Mouse (Mus musculus): Measurements from ENCODE around the gene Fto. TPM values are rescaled to one million over a fixed set of nuclear protein-coding genes. Genes with fewer than 3 reads are reported as not detected.
A peak's percentile ranks its signal among the peaks of the same experiment; 100 is the strongest.

The Fto gene
- total and polyA plus RNA-seq, 3 experiments = 8.4 to 43.2 (median 15.7) TPM

GRCm38 (mm10) chr8:91510716-91511115, 197.4 kb downstream of the Fto start:
- in situ Hi-C loops (cut with MboI; ENCODE audit: low pct_ligation_motif_present, low pct_unique_long_range_greater_than_20kb, low sequenced_read_pairs) (loop anchor here (25.0 kb wide), 1 partner anchor 1502 kb away; no protein-coding TSS in a partner anchor), dilution Hi-C loops (cut with MboI; ENCODE audit: extremely low pct_ligation_motif_present, extremely low pct_unique_long_range_greater_than_20kb, low sequenced_read_pairs) (no loop called here)
- H3K4me2 ChIP-seq (ENCODE audit: insufficient read depth, low read depth, poor library complexity, severe bottlenecking) = no peak overlapping the region
- no peaks in the 10 kb centered on the region for H3K27me3 ChIP-seq (replicated peaks)
- H3K9ac ChIP-seq (ENCODE audit: insufficient read depth, low read depth) = no peak overlapping the region
- peak; percentile 43 for DNase-seq (ENCODE audit: extremely low read depth)
- peaks cover 0 to 24% of the 10 kb centered on the region in 2 experiments for H3K36me3 ChIP-seq (replicated peaks in 1 of 2; ENCODE audit: control insufficient read depth in 1 of 2, insufficient read depth in 1 of 2, low read length in 1 of 2)
- H3K9me3 ChIP-seq (replicated peaks; ENCODE audit: low read length) = no peaks in the 10 kb centered on the region
- no peak overlapping the region for H3K4me3 ChIP-seq (replicated peaks in 1 of 3; ENCODE audit: low read depth in 2 of 3, low read length in 2 of 3, poor library complexity in 1 of 3)
- no peak overlapping the region for H3K27ac ChIP-seq (ENCODE audit: insufficient read depth, low read depth)
- peaks cover 2 to 36% of the 10 kb centered on the region in 2 experiments; a peak in 2 of 4 replicates for H3K4me1 ChIP-seq (ENCODE audit: control insufficient read depth in 1 of 2, insufficient read depth in 2 of 2)
- H3K79me2 ChIP-seq (replicated peaks; ENCODE audit: control insufficient read depth, extremely low read depth, insufficient read depth, poor library complexity, severe bottlenecking) = no peaks in the 10 kb centered on the region
- TF ChIP-seq MAFK (IDR thresholded peaks at IDR 0.05; ENCODE audit: insufficient replicate concordance, low read length) (0 out of 2 replicates have a peak, but pooled peaks have one; percentile 10), ETS1 (conservative IDR thresholded peaks at IDR 0.05; ENCODE audit: low read depth, low read length) (peak; percentile 22; the same call in 1 of the 2 replicates), RAD21 (IDR thresholded peaks at IDR 0.05; ENCODE audit: low read depth, low read length) (no peak), POLR2AphosphoS2 (IDR thresholded peaks at IDR 0.05; ENCODE audit: low read depth, low read length) (no peak), BHLHE40 (IDR thresholded peaks at IDR 0.05; ENCODE audit: low read depth, low read length) (peak; percentile 73), HCFC1 (IDR thresholded peaks at IDR 0.05; ENCODE audit: low read depth, low read length) (no peak), EP300 (IDR thresholded peaks at IDR 0.05; ENCODE audit: low read length) (peak; percentile 43; the same call in 1 of the 2 replicates)

GRCm38 (mm10) chr8:91511943-91512342, 198.6 kb downstream of the Fto start:
- no peak overlapping the region for H3K9ac ChIP-seq (ENCODE audit: insufficient read depth, low read depth)
- H3K9me3 ChIP-seq (replicated peaks; ENCODE audit: low read length) = no peaks in the 10 kb centered on the region
- dilution Hi-C loops (cut with MboI; ENCODE audit: extremely low pct_ligation_motif_present, extremely low pct_unique_long_range_greater_than_20kb, low sequenced_read_pairs) (no loop called here), in situ Hi-C loops (cut with MboI; ENCODE audit: low pct_ligation_motif_present, low pct_unique_long_range_greater_than_20kb, low sequenced_read_pairs) (loop anchor here (25.0 kb wide), 1 partner anchor 1500 kb away; no protein-coding TSS in a partner anchor)
- H3K27ac ChIP-seq (ENCODE audit: insufficient read depth, low read depth) = no peak overlapping the region
- H3K4me1 ChIP-seq (ENCODE audit: control insufficient read depth in 1 of 2, insufficient read depth in 2 of 2) = peaks cover 2 to 32% of the 10 kb centered on the region in 2 experiments; a peak in 2 of 4 replicates
- no peaks in the 10 kb centered on the region for H3K27me3 ChIP-seq (replicated peaks)
- H3K4me3 ChIP-seq (replicated peaks in 1 of 3; ENCODE audit: low read depth in 2 of 3, low read length in 2 of 3, poor library complexity in 1 of 3) = no peak overlapping the region
- TF ChIP-seq CTCF (conservative IDR thresholded peaks at IDR 0.05 in 1 of 2, IDR thresholded peaks at IDR 0.05 in 1 of 2; ENCODE audit: low read depth in 2 of 2, low read length in 2 of 2) (no peak), NELFE (IDR thresholded peaks at IDR 0.05; ENCODE audit: low read depth, low read length) (no peak), JUN (IDR thresholded peaks at IDR 0.05; ENCODE audit: insufficient read depth, low read depth, low read length) (no peak), BHLHE40 (IDR thresholded peaks at IDR 0.05; ENCODE audit: low read depth, low read length) (no peak), MEF2A (IDR thresholded peaks at IDR 0.05; ENCODE audit: borderline replicate concordance, low read depth, low read length) (no peak), POLR2AphosphoS2 (IDR thresholded peaks at IDR 0.05; ENCODE audit: low read depth, low read length) (no peak), ELF1 (IDR thresholded peaks at IDR 0.05; ENCODE audit: low read depth, low read length) (no peak), IRF4 (IDR thresholded peaks at IDR 0.05; ENCODE audit: low read depth, low read length) (no peak), SIN3A (IDR thresholded peaks at IDR 0.05; ENCODE audit: low read length) (no peak), CHD2 (IDR thresholded peaks at IDR 0.05; ENCODE audit: low read length) (no peak), TCF12 (IDR thresholded peaks at IDR 0.05; ENCODE audit: low read depth, low read length) (no peak), USF1 (IDR thresholded peaks at IDR 0.05; ENCODE audit: low read depth, low read length) (no peak), EP300 (IDR thresholded peaks at IDR 0.05; ENCODE audit: low read length) (no peak), MAZ (IDR thresholded peaks at IDR 0.05; ENCODE audit: low read depth, low read length) (no peak), ZNF384 (IDR thresholded peaks at IDR 0.05; ENCODE audit: low read depth, low read length) (no peak)
- DNase-seq (ENCODE audit: extremely low read depth) = no peak
- H3K4me2 ChIP-seq (ENCODE audit: insufficient read depth, low read depth, poor library complexity, severe bottlenecking) = no peak overlapping the region
- peaks cover 0 to 27% of the 10 kb centered on the region in 2 experiments for H3K36me3 ChIP-seq (replicated peaks in 1 of 2; ENCODE audit: control insufficient read depth in 1 of 2, insufficient read depth in 1 of 2, low read length in 1 of 2)
- H3K79me2 ChIP-seq (replicated peaks; ENCODE audit: control insufficient read depth, extremely low read depth, insufficient read depth, poor library complexity, severe bottlenecking) = no peaks in the 10 kb centered on the region

All from CH12.LX (cell line).